Mouse (Mus musculus) frontal cortex, postnatal 14 days (tissue): ENCODE data around the gene Kcnj5.
A peak's percentile ranks its signal among the peaks of the same experiment; 100 is the strongest.

Source experiments
- DNase-seq, 2 experiments: peaks; one replicate each; pipeline ENCODE4 v3.0.0; 2022; ENCODE audit warnings: low spot score in 2 of 2

The Kcnj5 gene

DNA sequence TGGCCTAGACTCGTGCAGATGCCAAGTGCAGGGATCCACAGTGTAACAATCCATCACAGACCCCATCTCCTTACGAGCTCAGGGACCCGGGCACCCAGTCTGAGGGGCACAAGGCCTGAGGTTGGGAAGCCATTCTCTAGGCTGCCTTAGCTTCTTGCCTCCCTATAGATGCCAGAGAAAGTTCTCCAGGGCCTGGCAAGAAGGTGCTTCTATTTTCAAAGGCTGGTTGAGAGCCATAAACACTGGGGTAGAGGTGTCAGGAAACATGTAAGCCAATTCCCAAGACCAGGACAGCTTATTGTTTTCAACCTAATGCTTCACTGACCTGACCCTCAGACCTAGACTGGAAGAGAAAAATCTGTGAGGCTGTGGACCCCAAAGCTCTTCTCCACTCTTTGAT is 28.2 kb downstream of the Kcnj5 start:
- DNase-seq = no peak

DNA sequence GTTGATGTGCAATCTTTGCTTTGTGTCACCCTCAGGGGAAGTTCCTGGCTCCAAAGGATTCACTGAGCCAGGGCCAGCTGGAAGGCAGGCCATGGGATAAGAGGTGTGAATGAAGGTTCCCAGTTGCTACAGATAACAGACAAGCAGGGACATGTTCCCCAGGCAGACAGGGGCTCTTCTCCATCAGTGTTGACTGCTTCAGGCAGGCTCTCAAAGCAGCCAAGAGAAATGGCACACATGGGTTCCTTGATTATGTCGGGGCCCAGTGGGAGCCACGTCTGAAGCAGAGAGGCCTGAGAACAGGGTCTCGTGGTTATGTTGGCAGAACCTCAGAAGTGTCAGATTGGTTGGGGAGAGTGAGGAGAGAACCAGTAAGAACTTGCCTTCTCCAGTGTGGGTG is 30.1 kb downstream of the Kcnj5 start:
- DNase-seq = no peak

DNA sequence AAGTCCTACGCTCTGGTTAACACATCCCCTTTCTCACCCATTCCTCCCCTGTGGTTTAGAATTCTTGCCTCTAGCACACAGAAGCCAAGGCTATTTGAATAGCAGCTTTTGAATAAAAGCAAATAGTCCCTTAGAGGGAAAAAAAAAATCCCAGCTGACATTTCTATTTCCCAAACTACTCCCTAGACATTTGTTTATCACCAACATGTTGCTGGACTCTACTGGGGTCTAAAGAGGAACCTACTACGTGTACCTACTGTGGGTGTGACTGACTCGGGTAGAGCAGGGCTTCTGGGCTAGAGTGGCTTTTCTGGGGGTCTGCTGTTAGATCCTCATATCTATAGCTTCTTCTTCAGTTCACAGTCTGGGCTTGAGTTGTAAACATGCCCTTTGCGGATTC is 31.9 kb downstream of the Kcnj5 start:
- no peak for DNase-seq

DNA sequence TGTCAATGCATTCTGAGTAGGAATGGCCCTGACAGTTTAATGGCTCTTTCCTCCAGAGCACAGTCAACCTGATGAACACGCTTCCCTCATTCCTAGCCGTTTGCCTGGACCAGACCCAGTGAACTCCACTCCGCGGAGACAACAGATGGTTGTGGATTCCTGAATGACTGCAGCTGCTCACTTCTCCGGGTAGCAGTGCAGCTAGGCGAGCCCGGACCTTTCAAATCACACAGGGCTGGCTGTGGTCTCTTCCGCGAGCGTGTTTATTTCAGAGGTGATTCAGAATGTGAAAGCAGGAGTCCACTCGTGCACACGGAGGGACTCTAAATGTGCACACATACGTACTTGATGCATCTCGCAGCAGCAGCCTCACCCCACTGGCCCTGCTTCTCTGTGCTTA is 32.4 kb downstream of the Kcnj5 start:
- DNase-seq = no peak

DNA sequence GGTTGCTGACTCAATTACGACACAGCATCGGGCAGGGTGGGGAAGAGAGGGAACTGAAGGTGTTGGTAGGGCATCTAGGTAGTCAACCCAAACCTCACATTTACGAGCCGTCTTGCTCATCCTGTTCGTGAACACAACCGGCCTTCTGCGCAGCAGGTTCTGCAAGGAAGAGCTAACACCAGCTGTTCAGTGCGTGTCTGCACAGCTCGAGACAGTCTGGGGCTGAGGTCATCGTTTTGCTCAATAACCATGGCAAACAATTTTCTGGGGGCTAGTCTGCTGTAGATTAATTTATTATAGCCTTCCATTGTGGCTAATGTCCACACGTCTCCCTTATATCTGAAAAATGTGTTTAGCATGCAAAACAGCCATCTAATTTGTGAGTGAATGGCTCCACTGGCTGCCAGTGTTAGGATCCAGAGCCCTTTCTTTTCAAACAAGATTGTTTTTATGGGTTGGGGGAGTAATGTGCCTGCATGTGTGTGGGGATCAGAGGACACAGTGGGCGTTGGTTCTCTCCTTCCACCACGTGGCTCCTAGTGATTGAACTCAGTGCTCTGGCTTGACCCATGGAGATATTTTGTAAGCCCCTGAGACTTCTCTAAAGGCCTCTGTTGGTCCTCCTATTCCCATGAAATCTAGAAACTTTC is 41.5 kb downstream of the Kcnj5 start:
- no peak for DNase-seq

DNA sequence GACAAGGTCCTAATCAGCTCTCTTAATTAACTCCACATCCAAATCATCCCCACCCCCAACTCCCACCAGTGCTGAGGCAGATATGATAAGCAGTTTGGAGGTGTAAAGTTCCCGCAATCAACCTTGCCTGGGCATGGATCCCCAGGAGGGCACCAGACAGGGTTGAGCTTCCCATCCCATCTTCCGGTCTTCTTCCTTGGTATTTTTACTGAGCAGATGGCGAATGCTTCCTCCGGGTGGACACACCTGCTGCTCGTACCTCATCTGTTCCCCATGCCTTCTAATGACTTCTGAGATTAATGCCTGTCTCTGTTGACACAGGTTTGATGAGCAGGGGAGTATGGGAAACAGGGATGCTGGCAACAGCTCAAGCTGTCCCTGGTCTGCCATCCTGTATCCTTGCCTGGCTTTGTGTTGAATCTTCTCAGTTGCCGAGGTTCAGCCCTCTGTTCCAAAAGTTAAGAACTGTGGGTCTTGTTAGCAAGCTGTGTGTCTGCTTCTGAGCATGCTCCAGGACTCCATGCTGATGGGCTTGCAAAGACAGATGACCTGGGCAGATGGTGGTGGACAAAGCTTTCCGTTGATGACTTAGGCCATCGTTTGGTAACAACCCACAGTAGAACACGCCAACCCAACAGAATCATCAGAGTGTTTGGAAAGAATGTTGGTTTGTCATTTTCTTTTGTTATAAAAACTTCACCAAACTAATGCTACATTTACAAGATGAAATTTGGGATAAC is 48.9 kb downstream of the Kcnj5 start:
- no peak for DNase-seq

DNA sequence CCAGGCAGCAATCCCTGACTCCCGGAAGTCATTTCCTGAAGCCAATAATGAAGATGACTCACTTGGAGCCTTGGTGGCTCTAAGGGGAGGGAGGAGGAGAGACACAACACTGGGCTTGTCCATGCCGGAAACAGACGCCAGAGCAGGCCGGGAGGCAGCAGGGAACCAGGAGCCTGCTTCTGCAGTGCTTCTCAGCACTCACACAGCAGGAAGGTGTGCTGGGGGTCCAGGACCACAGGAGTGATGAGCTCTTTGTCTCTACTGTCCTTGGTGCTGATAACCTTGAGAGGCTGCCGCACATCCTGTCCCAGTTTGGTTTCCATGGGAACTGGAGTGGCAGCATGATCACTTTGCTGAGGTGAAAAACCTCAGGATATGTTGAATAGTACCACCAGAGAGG is 51.5 kb downstream of the Kcnj5 start:
- DNase-seq = no peak

DNA sequence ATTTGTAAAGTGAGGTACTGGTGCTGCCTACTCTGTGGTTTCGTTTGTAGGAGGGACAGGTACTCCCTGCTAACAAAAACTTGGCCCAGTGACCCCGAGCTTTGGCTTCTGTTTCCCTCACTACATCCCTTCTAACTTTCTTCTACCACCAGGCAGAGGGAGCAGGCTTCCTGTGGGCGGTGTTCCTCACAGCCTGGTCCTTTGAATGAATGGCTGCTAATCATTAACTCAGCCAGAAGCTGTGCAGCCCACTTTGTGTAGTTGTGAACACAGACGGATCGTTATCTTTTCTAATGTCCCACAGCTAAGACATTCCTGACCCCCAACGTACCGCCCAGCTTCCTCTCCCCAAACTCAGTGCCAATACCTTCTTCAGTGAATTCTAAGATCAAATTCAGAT is 52.5 kb downstream of the Kcnj5 start:
- DNase-seq = no peak

DNA sequence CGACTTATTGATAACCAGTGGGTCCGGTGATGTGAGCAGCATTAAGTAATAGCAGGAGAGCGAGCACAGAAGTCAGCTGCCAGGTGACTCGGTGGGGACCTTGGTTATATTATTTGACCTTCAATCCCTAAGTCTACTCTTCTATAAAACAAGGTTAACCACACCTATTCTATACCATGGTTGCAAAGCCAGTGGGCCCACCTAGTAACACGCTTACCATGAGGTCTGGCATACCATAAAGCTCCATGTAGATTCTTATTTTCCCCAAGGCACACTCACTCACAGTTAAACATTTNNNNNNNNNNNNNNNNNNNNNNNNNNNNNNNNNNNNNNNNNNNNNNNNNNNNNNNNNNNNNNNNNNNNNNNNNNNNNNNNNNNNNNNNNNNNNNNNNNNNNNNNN is 60.6 kb downstream of the Kcnj5 start:
- no peak for DNase-seq

DNA sequence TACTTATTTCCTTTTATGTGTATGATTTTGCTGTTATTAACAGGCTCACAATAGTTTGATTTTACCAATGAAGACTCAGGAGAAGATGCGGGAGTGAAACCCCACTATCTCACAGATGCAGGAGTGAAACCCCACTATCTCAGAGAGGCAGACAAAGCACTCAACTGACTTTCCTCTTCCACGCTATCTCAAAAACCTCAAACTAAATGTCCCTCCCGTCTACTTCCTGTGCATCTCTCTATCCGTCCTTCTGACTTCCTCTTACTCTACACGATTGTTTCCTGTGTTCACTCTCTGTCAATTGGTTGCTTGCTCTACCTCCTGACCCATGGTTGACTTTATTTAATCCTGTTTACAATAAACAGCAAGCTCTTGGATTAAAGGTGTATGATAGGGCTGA is 63.7 kb downstream of the Kcnj5 start:
- no peak for DNase-seq

DNA sequence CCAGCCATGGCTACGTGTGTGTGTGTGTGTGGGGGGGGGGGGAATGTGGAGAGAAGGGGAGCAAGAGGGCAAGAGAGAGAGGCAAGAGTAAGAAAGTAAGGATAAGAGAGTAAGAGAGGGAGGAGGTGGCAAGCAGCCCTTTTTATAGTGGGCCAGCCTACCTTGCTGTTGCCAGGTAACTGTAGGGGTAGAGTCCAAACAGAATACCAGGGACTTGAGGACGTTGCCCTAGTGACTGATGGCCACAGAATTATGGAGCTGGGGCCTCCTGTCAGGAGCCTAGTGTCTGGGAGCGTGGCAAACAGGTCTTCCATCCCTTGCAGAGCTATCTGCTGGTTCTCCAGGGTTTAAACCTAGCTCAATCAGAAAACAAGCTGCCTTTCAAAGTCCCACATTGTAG is 64.4 kb downstream of the Kcnj5 start:
- DNase-seq = no peak

DNA sequence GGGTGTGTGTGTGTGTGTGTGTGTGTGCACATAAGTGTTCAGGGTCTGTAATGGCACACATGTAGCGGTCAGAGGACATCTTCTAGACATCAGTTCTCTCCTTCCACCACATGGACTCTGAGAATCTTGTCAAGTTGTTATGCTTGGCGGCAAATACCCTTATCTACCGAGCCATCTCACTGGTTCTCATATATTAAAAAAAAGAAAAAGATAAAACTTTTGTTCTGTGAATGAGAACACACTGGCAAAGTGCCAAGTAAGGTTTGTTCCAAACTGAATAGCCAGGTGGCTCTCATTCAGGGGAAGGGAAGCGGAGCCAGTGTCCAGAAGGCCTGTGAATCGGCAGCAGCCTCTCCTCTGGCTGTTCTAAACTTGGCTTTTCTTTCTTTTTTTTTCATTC is 66.1 kb downstream of the Kcnj5 start:
- no peak for DNase-seq

DNA sequence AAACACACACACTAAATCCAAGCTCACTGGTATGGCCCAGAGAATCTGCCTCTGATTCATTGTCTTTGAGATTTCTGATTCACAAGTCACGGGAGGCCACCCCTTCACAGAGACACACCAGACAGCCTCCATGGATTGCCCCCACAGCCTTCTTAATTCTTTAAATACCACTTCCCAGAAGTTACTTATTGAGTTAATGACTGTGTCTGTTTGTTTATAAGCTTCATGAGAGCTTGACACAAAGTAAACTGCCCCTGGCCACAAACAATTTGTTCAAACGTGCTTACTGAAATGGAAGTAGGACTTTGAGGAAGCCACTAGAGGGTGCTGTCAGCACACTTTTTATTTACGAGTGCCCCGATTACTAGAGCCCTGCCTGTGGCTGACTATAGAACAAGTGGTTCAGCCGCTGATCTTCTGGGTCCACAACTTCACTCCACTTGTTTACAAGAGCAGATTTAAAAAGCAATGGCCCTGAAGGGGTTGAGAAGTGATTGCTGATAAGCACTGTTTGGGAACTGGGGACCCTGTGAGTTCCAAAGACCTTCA is 72.2 kb downstream of the Kcnj5 start:
- peak; percentile 44 to 64 for DNase-seq
